Mouse (Mus musculus): ENCODE measurements at regions not wholly inside any gene's neighbourhood (a gene's known extent, or its start where the extent isn't known, plus 50 kb on each side); places are given as distances from the start of the nearest gene placed in this dataset.

- TF ChIP-seq POLR2A (IDR thresholded peaks at IDR 0.05; ENCODE audit: low read depth, low read length) (no peak), CTCF (IDR thresholded peaks at IDR 0.05; ENCODE audit: extremely low read depth, insufficient read depth, insufficient read length, insufficient replicate concordance) (no peak)
Observed at GRCm38 (mm10) chr8:15670298-15670697, 624.4 kb upstream of the BB014433 start.

All from spleen, adult 2 months (tissue).